Mouse (Mus musculus) gastrocnemius, adult 18-20 months (tissue): ENCODE measurements around the gene Arfgap3. TPM values are rescaled to one million over a fixed set of nuclear protein-coding genes. Genes with fewer than 3 reads are reported as not detected.
"Not testable (repeated sequence)": the region's sequence is repeated elsewhere in the genome, so short reads cannot be mapped to it uniquely, and the experiment has no call there.

Experiments
- DNase-seq: peaks from one replicate; pipeline ENCODE4 v3.0.0; 2021; ENCODE audit warnings: low spot score
- total RNA-seq, 2 experiments: library from RNA; stranded (reverse); gene quantifications; 2 replicates each; pipeline ENCODE4 v1.2.3; 2021

Arfgap3 gene
- total RNA-seq, 2 experiments from 2014 or later, result 5.4 to 6.0 TPM

DNA sequence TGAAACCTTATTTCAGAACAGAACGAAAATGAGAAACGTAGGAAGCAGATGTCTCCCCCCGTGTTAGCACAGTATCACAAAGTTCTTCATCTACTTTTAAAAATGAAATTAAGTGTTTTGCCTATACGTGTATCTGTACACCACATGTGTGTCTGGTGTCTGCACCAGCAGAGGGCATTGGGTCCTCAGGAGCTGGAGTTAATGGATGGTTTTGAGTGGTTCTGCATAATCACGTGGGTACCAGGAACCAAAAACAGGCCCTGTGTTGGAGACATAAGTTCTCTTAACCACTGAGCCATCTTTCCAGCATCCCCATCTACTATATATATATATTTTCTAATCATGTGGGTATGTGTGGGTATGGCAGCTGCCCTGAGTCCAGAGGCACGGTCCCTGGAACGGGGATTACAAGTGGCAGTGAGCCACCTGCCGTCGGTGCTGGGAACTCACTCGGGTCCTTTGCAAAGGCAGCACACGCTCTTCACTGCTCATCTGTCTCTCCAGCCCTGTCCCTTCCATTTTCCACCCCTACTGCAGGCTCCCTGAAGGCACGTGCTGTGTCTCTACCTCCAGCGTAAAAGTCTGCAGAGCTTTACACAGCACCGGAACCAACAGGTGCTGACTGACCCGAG lies 4.0 kb downstream of the Arfgap3 start:
- DNase-seq, result no peak

DNA sequence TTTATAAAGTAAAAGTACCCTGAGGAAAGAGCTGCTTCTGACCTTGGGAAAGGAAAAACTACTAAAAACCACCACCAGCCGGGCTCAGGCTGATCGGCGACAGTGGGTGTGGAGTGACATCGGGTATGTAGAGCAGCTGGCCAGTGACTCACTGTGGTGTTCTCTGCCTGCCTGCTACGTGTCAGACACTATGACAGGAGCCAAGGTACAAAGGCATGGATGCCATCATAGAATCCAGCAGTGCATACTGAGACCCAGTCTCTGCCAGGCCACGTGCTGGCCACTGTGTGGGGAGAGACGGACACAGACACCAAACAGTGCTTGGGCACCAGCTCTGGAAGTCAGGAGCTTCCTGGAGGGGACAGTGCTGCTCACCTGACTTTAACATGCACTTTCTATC lies 5.1 kb downstream of the Arfgap3 start:
- peak; percentile 38 for DNase-seq

DNA sequence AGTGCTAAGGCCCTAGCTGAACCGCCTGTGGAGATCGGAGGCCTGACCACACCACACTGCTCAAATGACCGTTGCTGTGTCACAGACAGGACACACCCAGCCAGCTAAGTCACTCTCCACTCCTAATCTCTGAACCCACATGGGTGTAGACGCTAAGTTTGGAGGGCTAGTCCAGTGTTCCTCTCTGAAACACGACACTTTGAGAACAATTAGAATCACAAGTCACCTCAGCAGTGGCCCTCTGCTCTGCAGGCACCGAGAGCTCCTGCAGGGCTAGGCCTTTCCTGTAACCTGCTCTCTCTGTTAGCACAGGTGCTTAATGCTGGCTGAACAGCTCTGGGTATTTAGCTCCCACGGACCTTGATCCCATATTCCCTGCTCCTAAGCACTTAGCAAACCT lies 5.9 kb downstream of the Arfgap3 start:
- peak; percentile 42 for DNase-seq

DNA sequence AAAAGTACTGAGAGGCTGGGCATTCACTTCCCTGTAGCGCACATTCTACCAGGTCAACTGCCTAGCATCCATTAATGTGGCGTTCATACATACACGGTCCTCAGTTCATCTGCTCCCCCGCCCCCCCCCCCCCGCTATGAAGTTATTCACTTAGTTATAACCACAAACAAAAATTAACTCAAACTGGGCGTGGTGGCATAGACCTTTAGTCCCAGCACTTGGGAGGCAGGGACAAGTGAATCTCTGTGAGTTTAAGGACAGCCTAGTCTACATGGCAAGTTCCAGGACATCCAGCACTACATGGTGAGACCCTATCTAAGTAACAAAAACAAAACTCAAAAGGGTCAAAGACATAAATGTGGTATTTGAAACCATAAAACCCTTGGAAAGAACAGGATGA lies 11.1 kb downstream of the Arfgap3 start:
- no peak for DNase-seq

DNA sequence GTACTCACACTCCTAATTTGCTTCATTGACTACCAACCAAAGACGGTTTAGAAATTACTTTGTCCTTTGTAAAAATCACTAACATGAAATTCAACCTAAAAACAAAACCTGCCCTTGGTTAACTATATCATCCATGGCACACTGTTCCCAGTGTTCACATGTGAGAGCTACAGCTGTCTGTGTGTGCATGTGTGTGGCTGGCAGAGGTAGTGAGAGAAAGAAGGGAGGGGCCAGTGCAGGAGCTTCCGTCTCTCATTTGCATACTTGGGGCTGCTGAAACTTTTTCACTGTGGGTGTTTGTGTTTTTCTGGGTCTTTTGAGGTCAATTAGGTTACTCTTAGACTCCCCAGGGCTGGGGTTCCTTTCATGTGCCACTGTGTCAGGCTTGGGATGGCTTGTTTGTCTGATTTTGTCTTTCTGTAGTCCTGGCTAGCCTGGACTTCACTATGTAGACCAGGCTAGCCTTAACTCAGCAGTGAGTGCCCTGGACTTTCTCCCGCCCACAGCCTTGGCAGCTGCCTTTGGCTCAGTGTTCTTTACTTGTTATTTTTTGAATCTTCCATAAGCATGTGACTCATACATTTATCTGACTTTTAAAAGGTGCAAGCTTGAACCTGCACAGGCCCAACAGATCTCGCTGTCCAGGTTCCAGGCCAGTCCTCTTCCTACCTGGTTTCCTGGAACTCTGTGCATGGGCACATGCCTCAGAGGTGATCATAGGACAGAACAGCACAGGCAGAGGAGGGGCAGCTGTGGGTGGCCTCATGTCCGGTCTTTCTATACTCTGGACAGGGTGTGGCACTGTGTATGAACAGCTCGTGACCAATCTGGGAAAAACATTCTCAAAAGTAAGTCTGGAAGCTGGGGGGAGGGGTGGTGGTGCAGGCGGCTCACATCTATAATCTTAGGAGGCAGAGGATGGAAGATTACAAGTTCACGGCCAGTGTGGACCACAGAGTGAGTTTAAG lies 11.9 kb downstream of the Arfgap3 start:
- no peak for DNase-seq

DNA sequence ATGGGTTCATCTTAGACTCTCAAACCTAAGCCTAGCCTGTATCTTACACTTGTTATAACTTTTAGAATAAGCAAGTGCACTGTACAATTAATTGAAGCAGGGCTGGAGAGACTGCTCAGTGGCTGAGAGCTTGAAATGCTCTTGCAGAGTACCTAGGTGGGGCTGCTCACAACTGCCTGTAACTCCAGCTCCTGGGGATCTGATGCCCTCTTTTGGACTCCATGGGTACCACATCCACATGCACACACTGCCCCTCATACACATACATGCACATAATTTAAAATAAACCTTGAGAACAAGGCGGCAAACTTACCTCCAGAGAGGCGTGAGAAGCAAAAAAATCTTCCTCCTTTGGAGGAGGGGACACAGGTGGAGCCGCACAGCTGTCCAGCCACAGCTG lies 17.7 kb downstream of the Arfgap3 start:
- no peak for DNase-seq

DNA sequence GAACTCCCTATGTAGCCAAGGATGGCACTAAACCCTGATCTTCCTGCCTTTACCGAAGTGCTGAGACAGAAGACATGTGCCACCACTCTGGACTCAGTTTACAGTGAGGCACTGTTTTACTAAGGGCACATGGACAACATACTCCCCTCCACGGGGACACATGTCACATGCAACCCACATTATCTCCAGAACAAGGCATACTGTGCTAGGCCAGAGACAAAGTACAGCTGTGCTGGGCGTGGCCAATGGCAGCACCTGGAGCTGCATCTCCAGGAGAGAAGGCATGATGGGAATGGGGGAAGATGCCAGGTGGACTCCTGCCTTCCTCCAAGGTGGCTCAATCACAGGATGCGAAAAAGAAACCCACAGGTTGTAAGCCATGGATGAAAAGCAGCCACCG lies 21.1 kb downstream of the Arfgap3 start:
- DNase-seq, result no peak

DNA sequence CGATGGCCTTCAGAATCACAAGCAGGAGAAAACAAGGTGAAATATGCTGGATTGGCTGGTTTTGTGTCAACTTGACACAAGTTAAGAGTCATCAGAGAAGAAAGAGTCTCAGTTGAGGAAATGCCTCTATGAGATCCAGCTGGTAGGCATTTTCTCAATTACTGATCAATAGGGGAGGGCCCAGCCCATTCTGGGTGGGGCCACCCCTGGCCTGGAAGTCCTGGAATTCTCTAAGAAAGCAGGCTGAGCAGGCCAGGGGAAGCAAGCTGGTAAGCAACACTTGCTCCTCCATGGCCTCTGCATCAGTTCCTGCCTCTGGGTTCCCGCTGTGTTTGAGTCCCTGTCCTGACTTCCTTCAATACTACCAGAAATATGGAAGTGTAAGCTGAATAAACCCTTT lies 27.0 kb downstream of the Arfgap3 start:
- no peak for DNase-seq

DNA sequence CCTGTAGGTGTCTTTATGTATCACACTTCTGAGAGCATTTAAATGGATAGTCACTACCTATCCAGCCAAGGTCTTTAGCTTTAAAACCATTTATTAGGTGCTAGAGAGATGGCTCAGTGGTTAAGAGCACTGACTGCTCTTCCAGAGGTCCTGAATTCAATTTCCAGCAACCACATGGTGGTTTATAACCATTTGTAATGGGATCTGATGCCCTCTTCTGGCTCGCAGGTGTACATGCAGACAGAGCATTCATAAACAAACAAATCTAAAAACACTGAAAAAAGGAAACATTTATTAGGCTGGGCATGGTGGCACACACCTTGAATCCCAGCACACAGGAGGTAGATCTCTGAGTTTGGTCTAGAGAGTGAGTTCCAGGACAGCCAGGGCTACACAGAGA lies 35.1 kb downstream of the Arfgap3 start:
- DNase-seq, result no peak

DNA sequence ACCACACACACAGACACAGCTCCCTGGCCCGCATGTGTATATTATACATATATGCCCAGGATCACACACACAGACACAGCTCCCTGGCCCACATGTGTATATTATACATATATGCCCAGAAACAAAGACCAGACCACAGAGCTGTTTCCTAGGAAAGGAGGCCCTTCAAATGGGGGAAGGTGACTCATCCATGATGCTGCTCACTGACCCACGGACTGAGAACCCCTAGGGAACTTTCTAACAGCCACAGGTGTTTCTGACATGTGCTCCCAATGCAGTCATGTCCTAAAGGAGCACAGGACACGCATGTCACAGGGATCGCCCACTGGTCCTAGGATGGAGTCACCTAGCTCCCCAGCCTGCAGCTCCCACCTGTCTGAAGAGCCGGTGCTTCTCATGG lies 40.2 kb downstream of the Arfgap3 start:
- DNase-seq, result no peak

DNA sequence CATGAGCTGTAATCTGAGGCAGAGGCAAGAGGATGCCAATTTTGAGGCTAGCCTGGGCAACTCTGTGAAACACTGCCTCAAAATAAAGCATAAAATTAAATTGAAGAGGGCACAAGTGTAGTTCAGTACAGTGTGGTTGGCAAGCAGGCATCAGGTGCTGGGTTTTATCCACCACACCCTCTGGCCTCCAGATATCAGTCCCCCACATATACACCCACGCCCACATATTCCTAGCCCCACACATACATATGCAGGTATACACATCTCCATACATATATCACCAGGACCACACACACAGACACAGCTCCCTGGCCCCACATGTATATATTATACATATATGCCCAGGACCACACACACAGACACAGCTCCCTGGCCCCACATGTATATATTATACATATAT lies 41.3 kb downstream of the Arfgap3 start:
- DNase-seq, result not testable (repeated sequence)

DNA sequence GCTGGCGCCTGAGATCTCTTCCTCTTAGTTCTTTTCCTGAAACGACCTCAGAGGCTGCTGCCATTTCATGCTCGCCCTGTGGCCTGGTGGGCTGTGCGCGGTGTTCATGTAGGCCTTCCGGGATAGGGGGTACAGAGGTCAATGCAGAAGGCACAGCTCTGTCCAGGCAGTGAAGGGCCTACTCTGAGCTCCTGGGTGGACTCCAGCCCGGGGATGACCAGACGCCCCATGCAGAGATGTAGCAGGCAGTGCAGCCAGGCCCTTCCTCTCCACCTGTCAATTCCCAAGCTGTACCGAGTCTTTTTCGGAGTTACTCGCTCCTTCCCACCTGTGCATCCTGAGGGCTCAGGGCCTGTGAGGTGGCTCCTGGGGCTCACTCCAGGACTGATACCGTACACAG lies 43.9 kb downstream of the Arfgap3 start:
- no peak for DNase-seq

DNA sequence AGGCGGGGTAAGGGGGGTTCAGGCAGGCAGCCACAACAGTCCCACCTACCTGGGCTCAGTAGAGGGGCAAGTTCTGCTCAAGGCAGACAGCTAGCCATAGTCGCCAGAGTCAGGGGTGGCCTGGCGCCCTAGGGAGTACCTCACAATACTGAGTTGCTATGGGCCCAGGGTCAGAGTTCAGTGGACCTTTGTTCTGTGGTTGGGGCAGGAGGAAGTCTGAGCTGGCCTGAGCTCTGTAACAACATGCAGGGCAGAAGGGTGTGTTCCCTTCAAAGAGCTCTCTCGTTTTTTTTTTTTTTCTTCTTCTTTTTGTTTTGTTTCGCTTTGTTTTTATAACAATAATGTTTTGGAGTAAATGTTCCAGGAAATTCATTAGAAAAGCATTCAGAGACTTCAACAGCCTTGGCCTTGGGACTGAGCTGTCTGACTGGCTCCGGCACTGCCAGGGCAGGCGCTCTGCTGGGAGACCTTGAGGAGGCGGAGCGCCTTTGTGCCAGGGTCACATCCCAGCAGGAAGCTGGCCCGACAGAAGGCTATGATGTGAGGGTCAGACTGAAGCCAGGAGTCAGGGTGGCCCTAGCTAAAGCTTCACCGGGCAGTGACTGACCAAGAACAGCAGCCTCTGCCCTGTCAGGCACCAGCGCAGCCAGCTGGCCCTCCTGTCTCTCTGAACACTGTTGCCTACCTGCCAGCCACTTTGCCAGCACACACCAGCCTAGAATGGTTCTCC lies 44.7 kb downstream of the Arfgap3 start:
- DNase-seq, result peak; percentile 15

DNA sequence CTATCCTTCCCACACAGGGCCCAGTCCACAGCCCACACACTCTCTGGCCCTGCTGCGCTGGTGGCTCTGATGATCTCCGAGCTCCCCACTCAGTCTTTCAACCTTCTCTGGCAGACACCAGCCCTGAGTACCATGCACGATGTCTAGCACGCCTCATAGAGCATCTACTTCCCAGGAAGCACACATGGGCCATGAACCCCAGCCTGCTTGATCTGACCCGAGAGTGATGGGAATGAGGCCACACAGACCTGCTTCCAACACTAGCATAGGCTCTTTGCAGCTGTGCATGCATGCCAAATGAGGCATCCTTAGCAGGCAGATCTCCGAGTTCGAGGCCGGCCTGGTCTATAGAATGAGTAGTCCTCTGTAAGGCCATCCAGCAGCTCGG lies 45.2 kb downstream of the Arfgap3 start:
- no peak for DNase-seq

DNA sequence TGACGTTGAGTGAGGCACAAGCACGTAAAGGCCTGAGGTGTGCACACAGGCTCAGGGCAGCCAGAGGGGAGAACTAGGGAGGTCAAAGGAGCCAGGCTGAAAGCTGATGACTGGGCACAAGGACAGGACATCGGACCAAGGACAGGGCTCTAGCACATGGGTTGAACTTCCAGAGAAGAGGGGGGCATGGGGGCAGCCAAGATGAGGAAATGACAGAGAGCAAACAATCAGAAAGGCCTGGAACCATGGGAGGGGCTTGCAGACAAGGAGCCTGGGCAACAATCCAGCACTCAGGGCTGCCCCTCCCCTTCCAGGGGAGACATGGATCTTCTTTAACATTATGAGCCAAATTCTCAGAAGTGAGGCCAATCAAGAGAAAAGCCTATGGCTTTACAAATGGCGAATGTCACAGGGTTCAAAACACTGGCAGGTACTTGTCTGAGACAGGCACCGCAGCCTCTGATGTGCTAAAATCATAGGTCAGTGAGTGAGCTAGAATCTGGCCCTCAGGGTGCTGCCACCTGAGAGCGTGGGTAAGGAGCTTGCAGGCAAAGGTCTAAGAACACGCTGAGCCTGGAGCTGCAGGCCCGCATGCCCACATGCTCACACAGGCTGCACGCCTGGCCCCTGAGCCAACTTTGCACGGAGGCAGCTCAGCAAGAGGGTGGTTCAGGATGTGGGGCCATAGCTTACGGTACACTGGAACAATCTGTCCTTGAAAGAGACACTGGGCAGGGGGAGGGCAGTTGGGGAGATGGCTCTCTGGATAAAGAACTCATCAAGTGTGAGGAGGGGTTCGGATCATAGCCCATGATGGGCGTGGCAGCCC lies 46.2 kb downstream of the Arfgap3 start:
- no peak for DNase-seq

DNA sequence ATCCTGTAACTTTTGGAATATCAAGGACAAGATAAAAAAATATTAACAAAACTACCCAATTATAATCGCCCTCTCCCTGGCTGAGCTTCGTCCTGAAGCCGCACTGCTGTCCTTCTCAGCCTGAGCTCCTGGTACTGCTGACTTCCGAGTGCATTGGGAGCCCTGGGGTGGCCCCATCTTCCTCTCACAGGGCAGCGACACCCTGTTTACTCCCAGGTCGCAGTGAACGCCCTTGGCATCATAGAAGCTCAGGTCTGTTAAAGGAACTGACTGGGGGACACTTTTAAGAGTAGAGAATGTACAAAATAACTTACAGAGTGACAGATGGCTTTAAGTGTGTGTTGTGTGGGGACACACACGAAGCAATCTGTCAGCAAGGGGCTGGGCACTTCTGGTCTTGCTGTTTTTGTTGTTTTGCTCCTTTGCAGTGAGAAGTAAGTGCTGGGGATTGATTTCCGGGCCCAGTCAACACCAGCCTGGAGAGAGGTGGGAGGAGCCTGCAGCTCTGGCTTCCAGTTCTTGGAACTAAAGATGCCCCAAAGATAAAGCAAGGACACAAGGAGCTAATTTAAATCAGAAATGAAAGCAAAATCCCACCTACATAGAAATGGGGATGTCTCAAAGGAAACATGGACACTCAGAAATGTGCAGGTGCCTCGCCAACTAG lies 50.0 kb downstream of the Arfgap3 start:
- no peak for DNase-seq

DNA sequence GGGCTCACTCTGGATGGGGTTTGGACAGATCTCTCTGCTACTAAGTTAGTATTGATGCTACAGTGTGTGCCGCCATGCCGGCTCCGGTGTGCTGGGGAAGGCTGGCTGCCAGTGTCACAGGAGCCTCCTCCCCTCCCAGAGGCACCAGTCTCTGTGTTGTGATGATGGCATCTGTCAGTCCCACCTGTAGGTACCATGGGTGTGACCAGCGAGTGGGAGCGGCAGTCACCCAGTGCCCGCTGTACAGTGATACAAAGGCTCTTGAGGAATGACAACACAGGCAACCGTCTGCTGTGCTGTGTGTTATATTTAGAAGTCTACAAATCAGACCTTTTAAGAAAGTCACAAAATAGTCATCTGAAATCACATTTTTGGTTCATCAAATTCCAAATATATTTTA lies 50.6 kb downstream of the Arfgap3 start:
- no peak for DNase-seq

DNA sequence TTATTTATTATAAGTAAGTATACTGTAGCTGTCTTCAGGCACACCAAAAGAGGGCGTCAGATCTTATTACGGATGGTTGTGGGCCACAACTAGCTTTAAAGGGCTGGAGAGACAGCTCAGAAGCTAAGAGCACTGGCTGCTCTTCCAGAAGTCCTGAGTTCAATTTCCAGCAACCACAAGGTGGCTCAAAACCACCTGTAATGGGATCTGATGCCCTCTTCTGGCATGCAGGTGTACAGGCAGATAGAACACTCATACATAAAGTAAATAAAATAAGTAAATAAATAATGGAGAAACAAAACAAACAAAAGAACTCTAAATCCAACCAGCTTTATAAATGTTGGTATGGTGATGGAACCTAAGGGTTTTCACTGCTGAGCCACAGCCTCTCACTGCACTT lies 51.2 kb downstream of the Arfgap3 start:
- DNase-seq, result no peak

DNA sequence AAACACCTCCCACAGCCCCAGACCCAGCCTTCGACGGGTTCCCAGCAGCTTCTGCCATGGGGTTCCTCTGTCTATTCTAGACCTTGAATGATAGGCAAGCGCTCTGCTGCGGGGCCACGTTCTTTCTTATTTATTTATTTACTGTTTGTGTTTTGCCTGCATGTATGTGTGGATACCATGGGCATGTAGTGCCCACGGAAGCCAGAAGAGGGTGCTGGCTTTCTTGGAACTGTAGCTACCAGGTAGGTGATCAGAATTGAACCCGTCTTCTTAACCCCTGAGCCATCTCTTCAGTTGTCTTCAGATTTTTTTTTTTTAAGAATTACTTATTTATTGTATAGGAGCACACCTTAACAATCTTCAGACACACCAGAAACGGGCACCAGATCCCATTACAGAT lies 51.7 kb downstream of the Arfgap3 start:
- DNase-seq, result no peak

DNA sequence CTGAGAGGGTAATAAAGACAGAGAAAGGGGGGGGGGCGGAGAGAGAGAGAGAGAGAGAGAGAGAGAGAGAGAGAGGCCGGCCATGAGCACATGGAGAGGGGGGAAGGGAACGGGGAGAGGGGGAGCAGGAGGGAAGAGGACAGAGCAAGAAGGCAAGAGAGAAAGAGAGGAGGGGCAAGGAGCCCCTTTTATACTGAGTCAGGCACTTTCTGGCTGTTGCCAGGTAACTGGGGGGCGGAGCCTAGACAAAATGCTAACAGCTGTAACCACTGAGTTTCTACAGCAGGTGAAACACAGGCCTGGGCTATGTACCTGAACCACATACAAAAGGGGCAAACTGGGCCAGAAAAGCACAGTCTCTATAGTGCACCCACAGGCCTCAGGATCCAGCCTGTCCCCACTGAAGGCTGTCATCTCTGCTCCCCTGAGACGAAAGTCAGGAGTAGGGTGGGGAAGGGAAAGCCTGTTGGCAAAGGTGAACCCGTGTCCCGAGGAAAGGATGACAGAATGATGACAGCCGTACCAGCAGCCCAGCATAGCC lies 53.2 kb downstream of the Arfgap3 start:
- DNase-seq, result no peak

DNA sequence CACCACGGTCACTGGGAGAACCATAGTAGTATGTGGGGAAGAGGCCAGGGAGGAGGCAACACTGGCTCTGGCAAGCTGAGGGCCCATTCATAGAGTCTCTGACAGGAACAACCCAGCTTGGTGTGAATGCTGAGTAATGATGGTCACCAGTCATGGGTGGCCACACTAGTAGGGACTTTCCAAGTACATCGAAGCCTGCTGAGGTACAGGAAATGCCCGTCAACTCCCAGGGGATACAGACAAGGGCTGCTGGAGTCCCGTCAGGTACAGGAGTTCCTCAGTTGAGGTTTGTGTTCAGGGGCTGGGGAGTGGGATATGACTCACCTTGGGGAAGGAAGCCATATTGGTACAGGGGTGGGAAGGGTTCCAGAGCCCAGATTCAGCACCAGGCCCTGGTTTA lies 54.0 kb downstream of the Arfgap3 start:
- DNase-seq, result no peak
